Mouse (Mus musculus) thymus, postnatal 25 days (tissue): ENCODE results near the gene Gsdma3.
"Not testable (repeated sequence)": the region's sequence is repeated elsewhere in the genome, so short reads cannot be mapped to it uniquely, and the experiment has no call there.

ENCODE experiments used
- DNase-seq: peaks from one replicate; pipeline ENCODE4 v3.0.0; 2022

The Gsdma3 gene

GRCm38 (mm10) chr11:98671857-98672256, 45.7 kb downstream of the Gsdma3 start:
- DNase-seq, result no peak

GRCm38 (mm10) chr11:98672482-98672881, 46.3 kb downstream of the Gsdma3 start:
- no peak for DNase-seq

- peak; percentile 71 for DNase-seq
Observed at GRCm38 (mm10) chr11:98673136-98673535, 47.0 kb downstream of the Gsdma3 start.

- DNase-seq, result no peak
Observed at GRCm38 (mm10) chr11:98675829-98676363, 49.7 kb downstream of the Gsdma3 start.

- no peak for DNase-seq
Observed at GRCm38 (mm10) chr11:98680023-98680422, 53.9 kb downstream of the Gsdma3 start.

GRCm38 (mm10) chr11:98680595-98680994, 54.4 kb downstream of the Gsdma3 start:
- DNase-seq, result not testable (repeated sequence)

GRCm38 (mm10) chr11:98681186-98681585, 55.0 kb downstream of the Gsdma3 start:
- DNase-seq, result no peak

- peak; percentile 97 for DNase-seq
Observed at GRCm38 (mm10) chr11:98681786-98682745, 55.9 kb downstream of the Gsdma3 start, which contains the start of gene Psmd3. TSS of gene Psmd3 (plus strand) at chr11:98682554.

GRCm38 (mm10) chr11:98682811-98683210, 56.7 kb downstream of the Gsdma3 start:
- no peak for DNase-seq

- no peak for DNase-seq
Observed at GRCm38 (mm10) chr11:98685642-98686041, 59.5 kb downstream of the Gsdma3 start.

- no peak for DNase-seq
Observed at GRCm38 (mm10) chr11:98686976-98687375, 60.8 kb downstream of the Gsdma3 start.
